Mouse (Mus musculus): Measurements from ENCODE around the gene Psmb8. TPM values are rescaled to one million over a fixed set of nuclear protein-coding genes. Genes with fewer than 3 reads are reported as not detected.
A peak's percentile ranks its signal among the peaks of the same experiment; 100 is the strongest.

Psmb8 gene
- 10 to 100 TPM; 31.0 to 34.7 TPM for total RNA-seq (2021)
- long read RNA-seq, experiment 1, transcript Psmb8-201 (6 exons, 1,628 nt) = major isoform, 41 of 57 reads
- long read RNA-seq, experiment 1, partial matches to known transcripts = 16 of 57 reads
- long read RNA-seq, experiment 1, other reads (novel, unspliced or antisense) = 0 of 57 reads
- long read RNA-seq, experiment 2, transcript Psmb8-201 (6 exons, 1,628 nt) = major isoform, 19 of 29 reads
- long read RNA-seq, experiment 2, partial matches to known transcripts = 0 of 29 reads
- long read RNA-seq, experiment 2, other reads (novel, unspliced or antisense) = 10 of 29 reads

GRCm38 (mm10) chr17:34196941-34197894, at the start of gene Psmb8:
TSS of gene Psmb8 (plus strand) at chr17:34197721.
- peak; percentile 95 for DNase-seq

- peak; percentile 23 to 51 for DNase-seq
These were observed 44.6 kb upstream of the Psmb8 start, which contains the start of gene H2-DMb1 for GRCm38 (mm10) chr17:34152923-34153322. TSS of gene H2-DMb1 (plus strand) at chr17:34153072.

- DNase-seq = no peak
These were observed 42.0 kb upstream of the Psmb8 start for GRCm38 (mm10) chr17:34155534-34155933.

- peak; percentile 28 to 49 for DNase-seq
These were observed 33.2 kb upstream of the Psmb8 start for GRCm38 (mm10) chr17:34164202-34164895.

GRCm38 (mm10) chr17:34165033-34165730, 32.3 kb upstream of the Psmb8 start:
- no peak for DNase-seq

GRCm38 (mm10) chr17:34169279-34169678, 28.2 kb upstream of the Psmb8 start:
- DNase-seq = peak; percentile 34 to 56

- no peak for DNase-seq
These were observed 27.0 kb upstream of the Psmb8 start for GRCm38 (mm10) chr17:34170487-34170876.

GRCm38 (mm10) chr17:34170877-34171498, 26.5 kb upstream of the Psmb8 start:
- peak; percentile 81 to 83 for DNase-seq

GRCm38 (mm10) chr17:34172528-34172927, 25.0 kb upstream of the Psmb8 start:
- DNase-seq = no peak

- DNase-seq = no peak
These were observed 23.4 kb upstream of the Psmb8 start for GRCm38 (mm10) chr17:34174075-34174474.

GRCm38 (mm10) chr17:34177179-34177578, 20.3 kb upstream of the Psmb8 start:
- no peak for DNase-seq

GRCm38 (mm10) chr17:34179019-34179418, 18.5 kb upstream of the Psmb8 start:
- no peak for DNase-seq

- DNase-seq = no peak
These were observed 17.3 kb upstream of the Psmb8 start for GRCm38 (mm10) chr17:34179913-34180859.

- DNase-seq = no peak
These were observed 13.8 kb upstream of the Psmb8 start for GRCm38 (mm10) chr17:34183564-34184219.

GRCm38 (mm10) chr17:34185526-34185925, 12.0 kb upstream of the Psmb8 start:
- no peak for DNase-seq

- DNase-seq = no peak
These were observed 10.6 kb upstream of the Psmb8 start for GRCm38 (mm10) chr17:34186885-34187260.

GRCm38 (mm10) chr17:34187261-34187916, 10.1 kb upstream of the Psmb8 start, which contains the start of the genes Tap1 and Psmb9:
TSS of gene Tap1 (plus strand) at chr17:34187553.
TSS of gene Psmb9 (minus strand) at chr17:34187764.
- peak; percentile 100 for DNase-seq

GRCm38 (mm10) chr17:34188010-34188409, 9.5 kb upstream of the Psmb8 start:
- peak; percentile 62 to 64 for DNase-seq

- no peak for DNase-seq
These were observed 8.5 kb upstream of the Psmb8 start for GRCm38 (mm10) chr17:34188986-34189385.
